Mouse (Mus musculus): ENCODE measurements around the gene Trim31.

DNA sequence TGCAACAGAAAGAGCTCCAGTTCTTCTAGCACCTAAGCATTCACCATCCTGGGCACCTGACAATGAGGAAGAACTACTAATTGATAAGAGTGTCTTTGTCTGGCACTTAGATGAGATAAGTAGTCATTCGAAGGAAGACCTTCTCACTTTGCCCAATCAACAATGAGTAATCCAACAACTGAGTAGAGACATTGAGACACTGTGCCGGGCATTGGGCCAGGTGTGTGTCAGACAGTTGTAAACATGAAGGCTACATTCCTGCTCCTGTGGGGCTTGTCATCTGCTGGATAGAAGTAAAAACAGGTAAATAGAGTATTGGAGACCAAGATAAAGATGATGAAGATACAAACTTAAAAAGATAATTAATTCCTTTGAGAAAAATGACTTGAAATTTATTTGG, 40.1 kb downstream of the Trim31 start:
- TF ChIP-seq POLR2A (IDR thresholded peaks at IDR 0.05; ENCODE audit: insufficient read depth, low read length) (no peak), CTCF (IDR thresholded peaks at IDR 0.05; ENCODE audit: low read depth, low read length) (no peak), EP300 (IDR thresholded peaks at IDR 0.05; ENCODE audit: insufficient read depth, low read depth, low read length) (no peak)

All from ES-Bruce4 (cell line).